Mouse (Mus musculus) lung, postnatal 0 days (tissue): Measurements from ENCODE around the gene Dnase2b.

Source experiments
- CTCF ChIP-seq: IDR thresholded peaks from 2 replicates; pipeline ENCODE4 v1.5.1; 2016; ENCODE audit warnings: antibody characterized with exemption, mild to moderate bottlenecking
- EP300 ChIP-seq: IDR thresholded peaks from 2 replicates; pipeline ENCODE4 v1.6.1; 2016; ENCODE audit warnings: antibody characterized with exemption, mild to moderate bottlenecking, control low read depth

DNA sequence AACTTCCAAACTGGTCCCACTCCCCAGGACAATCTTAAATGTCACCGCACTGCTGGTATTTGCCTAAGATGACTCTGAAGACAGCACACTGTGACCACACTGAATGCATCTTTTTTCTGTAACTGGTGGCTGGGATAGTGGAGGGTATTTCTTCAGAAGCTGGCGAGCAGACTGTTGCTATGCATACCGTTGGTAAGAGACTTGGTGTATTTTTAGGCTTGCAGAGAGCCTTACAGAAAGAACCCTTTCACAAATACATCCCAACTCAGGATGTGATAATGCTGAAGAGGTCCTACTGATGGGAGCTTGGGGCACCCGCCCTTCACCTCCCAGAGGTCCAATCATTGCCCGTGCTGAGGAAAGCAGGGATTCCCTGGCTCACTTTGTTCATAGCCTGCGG is 57.9 kb downstream of the Dnase2b start:
- no peak for TF ChIP-seq CTCF
- no peak for TF ChIP-seq EP300
